Mouse (Mus musculus): ENCODE data around the gene Ncdn. TPM values are rescaled to one million over a fixed set of nuclear protein-coding genes. Genes with fewer than 3 reads are reported as not detected.

The Ncdn gene
- polyA plus RNA-seq, 1 experiment from 2014 or later, result 71.3 TPM

DNA sequence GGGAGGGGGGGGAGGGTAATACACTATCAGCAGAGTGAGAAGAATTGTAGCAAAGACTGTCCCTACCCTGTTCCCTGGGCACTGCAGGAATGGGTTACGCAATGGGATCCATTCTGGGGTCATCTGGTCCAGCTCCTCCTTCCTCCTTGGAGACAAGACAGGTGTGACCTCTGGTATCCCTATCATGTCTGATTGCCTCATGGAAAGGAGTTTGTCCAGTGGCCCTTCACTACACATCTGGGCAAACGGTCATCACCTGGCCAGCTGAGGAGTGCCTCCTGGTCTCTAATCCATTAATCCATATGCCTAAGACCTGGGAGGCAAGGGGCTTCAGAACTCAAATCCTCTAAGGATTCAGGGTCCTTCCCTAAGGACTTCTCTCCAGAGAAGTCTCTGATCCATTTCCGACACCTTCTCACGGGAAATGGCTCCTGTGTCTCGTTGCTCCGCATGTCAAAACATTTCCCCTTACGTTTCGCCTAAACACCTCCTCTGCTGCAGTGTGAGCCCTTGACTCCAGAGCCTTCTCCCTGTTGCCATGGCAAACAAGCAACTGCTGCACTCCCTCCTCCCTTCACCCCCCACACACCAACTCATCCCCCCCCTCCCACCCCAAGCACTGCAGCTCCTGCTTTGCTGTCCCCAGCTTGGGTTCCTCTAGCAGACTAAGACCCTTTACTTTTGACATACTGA, 2.2 kb downstream of the Ncdn start:
- Histone ChIP-seq H3K4me2 (replicated peaks) (peak overlapping the region; percentile 99), H3K9me3 (no peaks in the 10 kb centered on the region), H3K9ac (replicated peaks) (peak overlapping the region; percentile 92; the same call in 1 of the 2 replicates), H3K27me3 (no peaks in the 10 kb centered on the region), H3K36me3 (peaks cover 43% of the 10 kb centered on the region), H3K27ac (no peak overlapping the region), H3K4me1 (replicated peaks) (peaks cover 59% of the 10 kb centered on the region), H3K4me3 (replicated peaks) (peak overlapping the region; percentile 85; the same call in 1 of the 2 replicates)
- 66% methylated on average over 8 of the region's 8 CpGs for WGBS
- ATAC-seq, result no peak

DNA sequence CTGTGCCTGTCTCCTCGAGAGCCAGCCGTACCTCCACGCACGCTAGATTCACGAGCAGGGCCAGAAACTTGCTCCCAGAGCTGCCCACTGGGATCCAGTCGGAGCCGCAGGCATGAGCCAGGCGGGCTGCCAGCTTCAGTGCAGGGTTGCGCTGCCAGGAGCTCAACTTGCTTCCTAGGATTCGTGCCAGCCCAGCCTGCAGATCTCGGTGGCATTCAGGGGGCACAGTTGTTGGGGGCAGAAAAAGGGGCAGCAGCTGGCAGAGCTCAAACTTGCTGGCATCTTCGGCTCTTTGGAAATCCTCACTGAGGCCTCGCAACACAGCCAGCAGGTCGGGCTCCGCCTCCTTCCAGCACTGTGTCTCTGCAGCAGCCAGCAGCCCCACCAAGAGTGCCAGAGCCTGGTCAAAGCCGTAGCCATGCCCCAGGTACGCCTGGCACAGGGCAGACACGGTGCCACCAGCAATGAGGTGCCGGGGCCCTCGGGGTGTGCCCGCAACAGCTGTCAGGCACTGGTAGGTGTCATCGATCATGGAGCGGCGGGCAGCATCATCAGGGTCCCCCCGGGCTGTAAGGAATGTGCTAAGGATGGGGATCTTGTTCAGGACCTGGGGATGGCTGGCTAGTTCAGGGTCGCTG, 3.1 kb downstream of the Ncdn start:
- no peak for ATAC-seq
- Histone ChIP-seq H3K36me3 (peaks cover 52% of the 10 kb centered on the region), H3K4me1 (replicated peaks) (peaks cover 56% of the 10 kb centered on the region), H3K9me3 (no peaks in the 10 kb centered on the region), H3K27me3 (peaks cover 2% of the 10 kb centered on the region; the same call in 1 of the 2 replicates), H3K4me2 (replicated peaks) (no peak overlapping the region; the same call in 1 of the 2 replicates), H3K4me3 (replicated peaks) (no peak overlapping the region; the same call in 1 of the 2 replicates), H3K27ac (no peak overlapping the region), H3K9ac (replicated peaks) (no peak overlapping the region)
- WGBS, result 90% methylated on average over 26 of the region's 26 CpGs

GRCm38 (mm10) chr4:126749553-126749952, 3.7 kb downstream of the Ncdn start:
- H3K4me3 ChIP-seq (replicated peaks), result no peak overlapping the region
- peaks cover 8% of the 10 kb centered on the region for H3K27me3 ChIP-seq
- H3K36me3 ChIP-seq, result peaks cover 58% of the 10 kb centered on the region
- no peak overlapping the region for H3K27ac ChIP-seq
- H3K4me2 ChIP-seq (replicated peaks), result 0 out of 2 replicates have a peak overlapping the region, but pooled peaks have one; percentile 4
- no peaks in the 10 kb centered on the region for H3K9me3 ChIP-seq
- H3K4me1 ChIP-seq (replicated peaks), result peaks cover 53% of the 10 kb centered on the region
- peak overlapping the region; percentile 48 for H3K9ac ChIP-seq (replicated peaks)
- WGBS, result 89% methylated on average over 11 of the region's 11 CpGs
- ATAC-seq, result no peak

DNA sequence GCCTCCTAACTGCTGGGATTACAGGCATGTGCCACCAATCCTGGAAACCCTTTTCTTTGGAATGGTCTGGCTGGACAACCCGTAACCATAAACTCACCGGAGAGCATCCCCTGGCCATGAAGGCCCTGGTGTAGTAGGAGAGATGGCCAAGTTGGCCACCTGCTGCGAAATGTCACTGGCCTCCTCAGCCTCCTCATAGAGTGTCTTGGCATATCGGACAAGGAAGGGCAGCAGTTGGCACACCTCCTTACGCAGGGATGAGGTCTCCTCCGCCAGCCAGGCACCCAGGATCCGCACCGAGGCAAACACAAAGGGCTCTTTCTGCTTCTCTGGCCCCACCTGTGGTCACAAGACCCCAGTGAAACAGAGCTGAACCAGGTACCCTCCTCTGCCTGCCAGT, 4.9 kb downstream of the Ncdn start:
- peaks cover 60% of the 10 kb centered on the region for H3K4me1 ChIP-seq (replicated peaks)
- H3K36me3 ChIP-seq, result peaks cover 70% of the 10 kb centered on the region
- no peak overlapping the region for H3K4me3 ChIP-seq (replicated peaks)
- H3K27ac ChIP-seq, result no peak overlapping the region
- WGBS, result 93% methylated on average over 8 of the region's 8 CpGs
- peaks cover 20% of the 10 kb centered on the region for H3K27me3 ChIP-seq
- no peak overlapping the region for H3K4me2 ChIP-seq (replicated peaks)
- no peaks in the 10 kb centered on the region for H3K9me3 ChIP-seq
- peak overlapping the region; percentile 48; the same call in 1 of the 2 replicates for H3K9ac ChIP-seq (replicated peaks)
- no peak for ATAC-seq

DNA sequence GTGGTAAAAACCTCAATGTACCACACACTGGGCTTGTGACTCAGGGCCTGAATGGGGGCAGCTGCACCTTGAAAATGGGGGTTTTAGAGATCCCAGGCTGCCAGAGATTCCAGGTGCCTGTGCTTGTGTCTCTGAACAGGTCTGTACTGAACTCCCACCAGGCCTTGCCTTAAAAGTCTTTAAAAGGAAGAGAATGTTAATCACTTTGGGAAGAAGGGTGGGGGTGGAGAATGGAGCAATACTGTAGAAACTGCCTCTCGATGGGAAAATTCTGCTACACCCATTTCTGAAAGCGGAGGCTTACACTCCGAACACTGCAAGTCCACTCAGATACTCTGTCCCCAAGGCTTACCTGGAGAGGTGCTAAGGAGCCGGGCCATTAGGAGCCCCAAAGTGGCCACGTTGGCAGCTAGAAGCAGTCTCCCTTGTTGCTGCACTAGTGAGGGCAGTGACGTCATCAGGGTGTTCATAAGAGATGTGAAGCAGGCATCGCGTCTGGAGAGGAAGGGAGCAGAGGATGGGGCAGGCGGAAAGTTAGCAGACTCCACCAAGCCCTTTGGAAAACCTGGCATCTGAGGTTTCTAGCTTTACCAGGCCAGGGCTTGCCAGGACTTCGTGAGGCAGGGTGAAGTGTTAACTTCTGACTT, 6.9 kb downstream of the Ncdn start:
- WGBS, result 84% methylated on average over 10 of the region's 10 CpGs
- Histone ChIP-seq H3K36me3 (peaks cover 70% of the 10 kb centered on the region), H3K4me2 (replicated peaks) (no peak overlapping the region), H3K27ac (no peak overlapping the region), H3K9ac (replicated peaks) (no peak overlapping the region), H3K9me3 (no peaks in the 10 kb centered on the region), H3K4me3 (replicated peaks) (no peak overlapping the region), H3K27me3 (peaks cover 38% of the 10 kb centered on the region), H3K4me1 (replicated peaks) (peaks cover 48% of the 10 kb centered on the region)
- ATAC-seq, result no peak

GRCm38 (mm10) chr4:126745506-126746193, 7.6 kb downstream of the Ncdn start:
- Histone ChIP-seq H3K36me3 (peaks cover 70% of the 10 kb centered on the region), H3K4me2 (replicated peaks) (no peak overlapping the region), H3K27me3 (peaks cover 43% of the 10 kb centered on the region), H3K4me1 (replicated peaks) (peaks cover 42% of the 10 kb centered on the region), H3K9me3 (no peaks in the 10 kb centered on the region), H3K27ac (no peak overlapping the region), H3K9ac (replicated peaks) (no peak overlapping the region), H3K4me3 (replicated peaks) (no peak overlapping the region)
- 39% methylated on average over 13 of the region's 13 CpGs for WGBS
- 0 out of 2 replicates have a peak, but pooled peaks have one; percentile 18 for ATAC-seq

- 90% methylated on average over 14 of the region's 14 CpGs for WGBS
These were observed 8.4 kb downstream of the Ncdn start for GRCm38 (mm10) chr4:126744831-126745230.

DNA sequence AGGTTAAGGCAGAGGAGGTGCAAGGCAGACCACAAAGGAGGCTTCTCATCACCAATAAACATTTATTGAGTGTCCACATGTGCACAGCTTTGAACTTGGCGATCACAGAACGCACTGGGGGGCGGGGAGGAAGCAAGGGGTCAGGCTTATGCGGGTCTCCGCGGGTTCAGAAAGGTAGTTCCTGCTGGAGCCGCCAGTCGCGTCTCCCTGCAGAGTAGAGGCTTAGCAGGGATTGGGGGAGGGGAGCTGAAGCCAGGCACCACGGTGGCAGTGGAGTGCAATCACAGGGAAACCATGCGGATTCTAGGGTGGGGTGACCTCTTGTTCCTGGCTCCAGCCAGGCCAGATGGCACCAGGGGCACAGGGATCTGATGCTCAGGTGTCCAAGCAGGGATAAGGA, 9.5 kb downstream of the Ncdn start:
- ATAC-seq, result no peak
- no peaks in the 10 kb centered on the region for H3K9me3 ChIP-seq
- H3K4me1 ChIP-seq (replicated peaks), result peaks cover 23% of the 10 kb centered on the region
- WGBS, result 8% methylated on average over 11 of the region's 11 CpGs
- peaks cover 62% of the 10 kb centered on the region for H3K27me3 ChIP-seq
- no peak overlapping the region for H3K27ac ChIP-seq
- peaks cover 52% of the 10 kb centered on the region for H3K36me3 ChIP-seq
- H3K4me3 ChIP-seq (replicated peaks), result no peak overlapping the region
- no peak overlapping the region for H3K9ac ChIP-seq (replicated peaks)
- H3K4me2 ChIP-seq (replicated peaks), result no peak overlapping the region

More at GRCm38 (mm10) chr4:126744831-126745230, 8.4 kb downstream of the Ncdn start:
- H3K4me1 ChIP-seq (replicated peaks), result peaks cover 34% of the 10 kb centered on the region
- no peaks in the 10 kb centered on the region for H3K9me3 ChIP-seq
- 0 out of 2 replicates have a peak, but pooled peaks have one; percentile 32 for ATAC-seq
- H3K27ac ChIP-seq, result no peak overlapping the region
- peaks cover 51% of the 10 kb centered on the region for H3K27me3 ChIP-seq
- H3K4me2 ChIP-seq (replicated peaks), result no peak overlapping the region
- no peak overlapping the region for H3K9ac ChIP-seq (replicated peaks)
- H3K36me3 ChIP-seq, result peaks cover 64% of the 10 kb centered on the region
- no peak overlapping the region for H3K4me3 ChIP-seq (replicated peaks)

DNA sequence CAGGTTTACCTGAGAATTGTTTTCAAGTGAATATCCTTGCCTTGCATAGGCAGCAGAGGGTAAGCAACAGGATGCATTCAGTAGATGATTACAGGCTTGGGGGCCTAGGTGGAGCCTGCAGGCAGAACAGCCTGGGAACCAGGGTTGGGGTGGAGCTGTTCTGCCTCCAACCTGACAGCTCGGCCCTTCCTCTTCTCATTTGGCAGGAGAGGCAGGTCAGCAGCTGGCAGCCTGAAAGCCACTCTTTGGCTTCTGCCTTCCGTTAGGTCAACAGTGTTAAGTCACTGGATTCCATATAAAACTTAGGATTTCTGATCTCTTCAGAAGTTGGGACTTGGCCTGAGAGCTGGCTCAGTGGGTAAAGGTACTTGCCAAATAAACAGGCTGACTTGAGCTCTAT, 10.3 kb downstream of the Ncdn start:
- H3K9ac ChIP-seq (replicated peaks), result no peak overlapping the region
- H3K36me3 ChIP-seq, result peaks cover 45% of the 10 kb centered on the region
- H3K9me3 ChIP-seq, result no peaks in the 10 kb centered on the region
- ATAC-seq, result no peak
- no peak overlapping the region for H3K4me2 ChIP-seq (replicated peaks)
- peaks cover 18% of the 10 kb centered on the region for H3K4me1 ChIP-seq (replicated peaks)
- peaks cover 70% of the 10 kb centered on the region for H3K27me3 ChIP-seq
- H3K27ac ChIP-seq, result no peak overlapping the region
- H3K4me3 ChIP-seq (replicated peaks), result no peak overlapping the region
- WGBS, result 53% methylated on average over 2 of the region's 2 CpGs

DNA sequence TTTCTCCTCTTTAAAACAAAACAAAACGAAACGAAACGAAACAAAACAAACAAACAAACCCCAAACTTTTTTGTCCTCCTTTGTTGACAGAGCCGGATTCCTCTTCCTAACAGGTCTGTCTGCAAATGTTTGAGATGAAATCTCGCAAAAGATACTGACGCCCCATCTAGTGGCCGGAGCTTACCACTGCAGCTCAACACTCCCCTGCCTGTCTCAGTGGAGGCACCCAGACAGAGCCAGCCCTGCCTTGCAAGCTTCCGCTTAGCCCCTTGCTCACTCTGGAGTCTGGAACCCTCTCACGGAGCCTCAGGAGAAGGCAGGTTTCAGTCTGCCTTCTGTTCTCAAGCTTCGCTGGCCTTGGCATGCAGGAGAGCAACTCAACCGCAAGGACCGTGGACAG, 11.8 kb downstream of the Ncdn start:
- Histone ChIP-seq H3K9me3 (no peaks in the 10 kb centered on the region), H3K9ac (replicated peaks) (no peak overlapping the region), H3K27me3 (peaks cover 85% of the 10 kb centered on the region), H3K36me3 (peaks cover 32% of the 10 kb centered on the region), H3K4me3 (replicated peaks) (no peak overlapping the region), H3K27ac (no peak overlapping the region), H3K4me2 (replicated peaks) (no peak overlapping the region; the same call in 1 of the 2 replicates), H3K4me1 (replicated peaks) (peaks cover 18% of the 10 kb centered on the region)
- WGBS, result 6% methylated on average over 12 of the region's 12 CpGs
- ATAC-seq, result peak; percentile 41; the same call in 1 of the 2 replicates

DNA sequence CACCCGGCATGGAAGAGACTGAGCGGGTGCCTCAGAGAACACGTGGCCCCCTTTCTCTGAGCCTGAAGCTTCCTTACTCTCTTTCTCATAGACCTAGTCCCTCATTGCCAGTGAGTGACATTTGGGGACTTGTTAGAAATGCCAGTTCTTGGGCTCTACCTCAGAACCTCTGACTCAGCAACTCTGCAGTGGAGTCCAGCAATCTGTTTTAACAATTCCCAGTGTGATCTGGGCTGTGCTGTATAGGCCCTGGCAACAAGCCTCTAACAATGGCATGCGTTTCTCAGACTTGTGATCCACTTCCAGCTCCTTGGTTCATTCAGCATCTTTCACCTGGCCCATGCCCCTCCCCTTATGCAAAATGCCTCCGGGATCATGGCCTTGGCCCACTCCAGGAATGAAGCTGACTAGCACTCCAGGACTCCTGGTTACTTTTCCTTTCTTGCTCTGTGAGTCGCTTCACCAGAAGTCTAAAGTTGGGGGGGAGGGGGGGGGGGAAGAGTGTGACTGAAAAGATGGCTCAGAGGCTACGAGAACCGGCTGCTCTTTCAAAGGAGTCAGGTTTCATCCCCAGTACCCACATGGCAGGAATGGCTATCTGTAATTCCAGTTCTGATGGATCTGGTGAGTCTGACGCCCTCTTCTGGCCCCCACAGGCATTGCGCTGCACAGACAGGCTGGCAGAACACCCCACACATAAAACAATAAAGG, 13.1 kb downstream of the Ncdn start:
- Histone ChIP-seq H3K4me2 (replicated peaks) (no peak overlapping the region), H3K27me3 (peaks cover 96% of the 10 kb centered on the region), H3K9ac (replicated peaks) (no peak overlapping the region), H3K27ac (no peak overlapping the region), H3K9me3 (no peaks in the 10 kb centered on the region), H3K36me3 (peaks cover 18% of the 10 kb centered on the region), H3K4me3 (replicated peaks) (no peak overlapping the region), H3K4me1 (replicated peaks) (peaks cover 27% of the 10 kb centered on the region)
- 15% methylated on average over 10 of the region's 10 CpGs for WGBS
- no peak for ATAC-seq

Data from midbrain, embryonic 13.5 days (tissue).